Mouse (Mus musculus): ENCODE measurements around the gene Zfp472. TPM values are rescaled to one million over a fixed set of nuclear protein-coding genes. Genes with fewer than 3 reads are reported as not detected.

The Zfp472 gene
- polyA plus RNA-seq, 1 experiment from 2014 or later = 8.1 TPM

Other genes with a start within 250 kb of the Zfp472 start
- gene Zfp871, start 177.5 kb upstream of the Zfp472 start, polyA plus RNA-seq (2015; fragmentation: Nextera tagmentation; extraction: Ambion mirVana) = 48.1 and 48.6 TPM in 2 replicates
- 69.5 and 73.5 TPM in 2 replicates for gene Zfp811, start 155.9 kb upstream of the Zfp472 start, polyA plus RNA-seq (2015; fragmentation: Nextera tagmentation; extraction: Ambion mirVana)
- gene Zfp799, start 135.6 kb upstream of the Zfp472 start, polyA plus RNA-seq (2015; fragmentation: Nextera tagmentation; extraction: Ambion mirVana) = 19.2 and 22.2 TPM in 2 replicates
- 7.4 and 7.9 TPM in 2 replicates for gene Zfp870, start 74.2 kb upstream of the Zfp472 start, polyA plus RNA-seq (2015; fragmentation: Nextera tagmentation; extraction: Ambion mirVana)
- gene Cyp4f14, start 48.5 kb upstream of the Zfp472 start, polyA plus RNA-seq (2015; fragmentation: Nextera tagmentation; extraction: Ambion mirVana) = 0.10 and 0.18 TPM in 2 replicates
- 7.7 and 8.7 TPM in 2 replicates for gene Cyp4f13, start 18.4 kb upstream of the Zfp472 start, polyA plus RNA-seq (2015; fragmentation: Nextera tagmentation; extraction: Ambion mirVana)
- gene Zfp952, start 27.3 kb downstream of the Zfp472 start, polyA plus RNA-seq (2015; fragmentation: Nextera tagmentation; extraction: Ambion mirVana) = 23.6 and 24.0 TPM in 2 replicates
- 28.7 and 29.5 TPM in 2 replicates for gene Zfp763, start 67.6 kb downstream of the Zfp472 start, polyA plus RNA-seq (2015; fragmentation: Nextera tagmentation; extraction: Ambion mirVana)
- gene 4921501E09Rik, start 102.2 kb downstream of the Zfp472 start, polyA plus RNA-seq (2015; fragmentation: Nextera tagmentation; extraction: Ambion mirVana) = not detected in 2 replicates
- gene Zfp563, start 123.5 kb downstream of the Zfp472 start, polyA plus RNA-seq (2015; fragmentation: Nextera tagmentation; extraction: Ambion mirVana) = 23.0 and 24.0 TPM in 2 replicates
- gene Morc2b, start 173.9 kb downstream of the Zfp472 start, polyA plus RNA-seq (2015; fragmentation: Nextera tagmentation; extraction: Ambion mirVana) = 0.34 and 0.50 TPM in 2 replicates
- gene Olfr55, start 202.6 kb downstream of the Zfp472 start, polyA plus RNA-seq (2015; fragmentation: Nextera tagmentation; extraction: Ambion mirVana) = not detected in 2 replicates
- gene Olfr239, start 225.5 kb downstream of the Zfp472 start, polyA plus RNA-seq (2015; fragmentation: Nextera tagmentation; extraction: Ambion mirVana) = 0.12 TPM in 1 of 2 replicates, not detected in the other